Mouse (Mus musculus): ENCODE results near the gene Mad2l1bp.

Gene Mad2l1bp

GRCm38 (mm10) chr17:46152847-46153782 is at the start of gene Mad2l1bp:
Mad2l1bp (minus strand) TSS chr17:46153553.
- peak; percentile 93 for DNase-seq (ENCODE audit: low read depth, low spot score)

DNA sequence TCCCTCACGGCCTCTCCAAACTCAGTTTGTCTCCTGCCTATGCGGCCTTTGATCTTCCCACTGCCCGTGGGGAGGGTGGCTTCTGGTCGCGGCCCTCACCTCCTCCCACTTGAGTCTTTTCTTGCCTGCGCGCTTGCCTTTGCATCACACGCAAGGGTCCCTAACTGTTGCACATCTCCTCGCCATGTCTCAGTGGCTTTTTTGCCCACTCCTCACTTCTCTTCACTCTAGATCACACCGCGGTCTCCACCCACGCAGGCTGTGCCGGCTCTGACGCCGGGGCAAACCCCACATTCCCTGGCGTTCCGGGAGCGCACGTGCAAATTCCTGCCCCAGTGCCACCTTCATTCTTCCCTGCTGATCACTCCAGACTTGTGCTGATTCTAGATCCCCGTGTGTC is 49.7 kb upstream of the Mad2l1bp start:
- DNase-seq (ENCODE audit: low read depth, low spot score): no peak

DNA sequence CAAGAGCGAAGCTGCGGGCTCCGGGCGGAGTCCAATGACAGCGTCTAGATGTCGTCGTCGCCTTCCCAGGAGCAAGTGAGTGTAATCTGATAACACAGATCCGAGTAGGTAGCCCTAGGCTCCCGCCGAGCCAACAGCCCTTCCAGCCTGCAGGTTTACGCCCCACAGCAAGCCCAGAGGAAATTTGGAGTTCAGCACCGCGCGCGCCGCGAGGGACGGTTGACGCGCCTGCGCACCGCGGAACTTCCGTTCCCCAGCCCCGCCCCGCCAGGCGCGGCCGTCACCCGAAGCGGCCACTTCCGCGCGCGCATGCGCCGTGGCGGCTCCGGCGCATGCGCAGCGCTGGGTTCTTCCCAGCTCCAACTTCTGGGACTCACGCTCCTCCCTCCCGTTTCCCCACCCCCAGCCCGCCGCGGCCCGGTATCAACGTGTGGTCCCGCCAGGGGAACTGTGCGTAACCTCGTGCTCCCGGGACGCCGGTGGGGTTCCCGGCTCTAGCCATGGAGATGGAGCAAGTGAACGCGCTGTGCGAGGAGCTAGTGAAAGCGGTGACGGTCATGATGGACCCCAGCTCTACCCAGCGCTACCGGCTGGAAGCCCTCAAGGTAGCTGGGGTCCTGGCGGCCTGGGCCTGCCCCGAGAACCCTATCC is 49.2 kb upstream of the Mad2l1bp start, which contains the start of the genes Polh and Xpo5:
Gene Polh, minus strand, starts transcription at position 225 of the 651 bp plus-strand sequence.
Gene Xpo5, plus strand, starts transcription at position 362 of the 651 bp plus-strand sequence.
- DNase-seq (ENCODE audit: low read depth, low spot score): peak; percentile 97

DNA sequence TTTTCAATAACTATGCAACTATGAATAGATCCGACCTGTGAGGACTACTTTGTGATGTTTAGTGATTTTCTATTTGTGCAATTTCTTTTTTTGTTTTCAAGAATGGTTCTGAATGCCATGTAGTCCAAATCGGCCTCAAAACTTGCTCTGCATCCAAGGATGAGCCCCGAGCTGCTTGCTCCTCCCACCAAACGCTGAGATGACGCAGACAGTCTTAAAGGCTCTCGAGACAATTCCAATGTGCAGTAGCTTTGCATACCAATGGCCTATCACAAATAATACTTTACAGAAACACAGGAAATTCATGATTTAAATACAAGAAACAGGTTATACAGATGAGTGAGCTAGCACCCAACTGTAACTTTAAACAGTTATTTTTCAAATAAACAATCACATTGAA is 47.8 kb upstream of the Mad2l1bp start:
- DNase-seq (ENCODE audit: low read depth, low spot score): no peak

GRCm38 (mm10) chr17:46188829-46189228 is 35.5 kb upstream of the Mad2l1bp start:
- DNase-seq (ENCODE audit: low read depth, low spot score): no peak

- DNase-seq (ENCODE audit: low read depth, low spot score): no peak
Observed at GRCm38 (mm10) chr17:46182273-46182672, 28.9 kb upstream of the Mad2l1bp start.

- DNase-seq (ENCODE audit: low read depth, low spot score): peak; percentile 58
Observed at GRCm38 (mm10) chr17:46170538-46170937, 17.2 kb upstream of the Mad2l1bp start.

DNA sequence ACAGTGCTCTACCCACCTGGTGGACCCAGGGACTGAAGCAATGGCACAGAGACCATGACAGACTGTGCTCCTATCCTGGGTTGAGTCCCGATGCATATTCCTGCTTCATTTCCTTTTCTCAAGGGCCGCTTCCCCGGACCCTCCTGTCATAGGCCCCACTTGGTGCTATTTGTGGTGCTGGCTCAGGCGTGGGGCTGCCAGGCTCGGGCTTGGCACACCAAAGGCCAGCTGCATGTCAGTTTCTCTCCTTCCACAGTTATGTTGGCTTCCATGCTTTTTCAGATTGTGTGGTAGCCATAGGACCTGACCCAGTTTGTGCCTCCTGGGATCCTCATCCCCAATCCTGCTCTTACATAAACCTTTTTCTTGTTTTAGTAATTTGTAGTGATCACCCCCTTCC is 15.4 kb upstream of the Mad2l1bp start:
- no peak for DNase-seq (ENCODE audit: low read depth, low spot score)

- DNase-seq (ENCODE audit: low read depth, low spot score): no peak
Observed at GRCm38 (mm10) chr17:46168318-46168717, 15.0 kb upstream of the Mad2l1bp start.

GRCm38 (mm10) chr17:46167014-46167413 is 13.7 kb upstream of the Mad2l1bp start:
- no peak for DNase-seq (ENCODE audit: low read depth, low spot score)

GRCm38 (mm10) chr17:46166270-46166669 is 12.9 kb upstream of the Mad2l1bp start:
- DNase-seq (ENCODE audit: low read depth, low spot score): no peak

- no peak for DNase-seq (ENCODE audit: low read depth, low spot score)
Observed at GRCm38 (mm10) chr17:46165460-46165859, 12.1 kb upstream of the Mad2l1bp start.

GRCm38 (mm10) chr17:46164791-46165190 is 11.4 kb upstream of the Mad2l1bp start:
- no peak for DNase-seq (ENCODE audit: low read depth, low spot score)

GRCm38 (mm10) chr17:46164301-46164700 is 10.9 kb upstream of the Mad2l1bp start:
- DNase-seq (ENCODE audit: low read depth, low spot score): no peak

DNA sequence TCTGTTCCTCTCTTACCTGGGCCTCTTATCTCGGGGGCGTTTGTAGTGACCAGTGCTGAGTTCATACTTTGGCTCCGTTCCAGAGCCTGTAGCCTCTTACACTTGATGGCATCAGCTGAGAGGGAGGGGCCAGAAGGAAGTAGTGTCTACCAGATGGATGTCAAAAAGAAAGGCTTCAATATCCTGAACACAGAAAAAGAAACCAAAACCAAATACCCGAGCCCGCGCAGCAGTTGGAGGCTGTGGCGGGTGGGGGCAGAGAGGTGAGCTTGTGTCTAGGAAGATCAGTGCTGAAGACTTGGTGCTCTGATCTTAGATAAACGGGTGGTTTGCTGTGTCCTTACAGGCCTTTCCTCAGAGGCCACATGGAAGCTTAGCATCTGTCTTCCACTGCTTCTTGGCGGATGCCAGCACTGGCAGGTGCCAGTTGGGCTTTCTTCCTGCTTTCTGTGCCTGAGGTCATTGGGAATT is 9.6 kb upstream of the Mad2l1bp start:
- peak; percentile 92 for DNase-seq (ENCODE audit: low read depth, low spot score)

- no peak for DNase-seq (ENCODE audit: low read depth, low spot score)
Observed at GRCm38 (mm10) chr17:46162551-46162950, 9.2 kb upstream of the Mad2l1bp start.

GRCm38 (mm10) chr17:46161710-46162109 is 8.4 kb upstream of the Mad2l1bp start:
- DNase-seq (ENCODE audit: low read depth, low spot score): peak; percentile 28

GRCm38 (mm10) chr17:46161179-46161578 is 7.8 kb upstream of the Mad2l1bp start:
- DNase-seq (ENCODE audit: low read depth, low spot score): no peak

- peak; percentile 99 for DNase-seq (ENCODE audit: low read depth, low spot score)
Observed at GRCm38 (mm10) chr17:46160686-46161085, 7.3 kb upstream of the Mad2l1bp start, which contains the start of gene Gtpbp2. Gtpbp2 (plus strand) TSS chr17:46161032.

DNA sequence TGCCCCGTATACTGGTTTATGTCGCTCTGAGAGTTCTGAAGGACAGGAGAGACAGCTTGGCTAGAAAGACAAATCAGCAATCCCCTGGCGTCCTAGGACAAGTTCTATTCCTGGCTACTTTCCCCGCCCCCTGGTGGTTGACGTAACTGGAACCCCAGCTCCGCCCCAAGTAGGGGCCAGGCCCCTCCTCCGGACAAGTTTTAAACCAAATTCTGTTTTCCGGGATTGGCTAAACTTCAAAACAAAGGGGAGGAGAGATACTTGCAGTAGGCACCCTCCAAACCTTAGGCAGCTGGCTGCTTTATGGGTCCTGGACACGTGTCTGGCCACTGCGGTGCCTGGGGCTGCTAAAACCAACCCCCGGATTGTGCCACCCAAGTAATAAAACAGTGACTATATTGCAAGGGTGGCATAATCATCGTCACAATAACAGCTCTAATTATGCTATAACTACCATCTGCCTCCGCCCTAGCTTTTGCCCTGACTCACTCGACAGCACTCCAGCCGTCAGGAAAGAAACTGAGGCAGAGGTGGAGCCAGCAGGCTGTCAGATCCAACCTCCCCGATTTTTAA is 6.8 kb upstream of the Mad2l1bp start:
- DNase-seq (ENCODE audit: low read depth, low spot score): peak; percentile 93

DNA sequence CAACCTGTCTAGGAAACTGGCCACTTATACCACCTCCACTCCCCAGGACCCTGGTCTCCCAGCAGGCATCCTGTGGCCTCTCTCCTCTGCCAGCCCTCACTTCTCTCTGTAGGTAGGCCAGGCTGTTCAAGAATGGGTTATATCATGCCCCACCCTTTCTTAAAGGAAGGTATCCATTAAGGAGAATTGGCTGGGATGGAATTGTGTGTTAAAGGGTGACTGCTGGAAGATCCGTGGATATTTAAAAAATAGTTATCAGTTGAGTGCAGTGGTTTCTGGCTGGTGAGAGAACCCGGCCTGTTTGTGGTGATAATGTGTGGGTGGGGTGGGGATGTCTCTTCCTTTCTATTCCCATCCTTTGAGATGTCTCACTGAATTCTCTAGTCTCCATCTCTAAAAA is 5.9 kb upstream of the Mad2l1bp start:
- no peak for DNase-seq (ENCODE audit: low read depth, low spot score)

- DNase-seq (ENCODE audit: low read depth, low spot score): no peak
Observed at GRCm38 (mm10) chr17:46157131-46157530, 3.8 kb upstream of the Mad2l1bp start.
